Mouse (Mus musculus) olfactory bulb, adult 2 months (tissue): ENCODE data around the gene Serpina1a.
"Not testable (repeated sequence)": the region's sequence is repeated elsewhere in the genome, so short reads cannot be mapped to it uniquely, and the experiment has no call there.

Experiments used
- CTCF ChIP-seq: fragments of 200-500 bp; IDR thresholded peaks from 2 replicates; pipeline ENCODE4 v1.5.1; 2012; ENCODE audit warnings: low read depth, mild to moderate bottlenecking, low read length, moderate library complexity; ENCODE audit not compliant: insufficient read depth
- POLR2A ChIP-seq: fragments of 200-500 bp; IDR thresholded peaks from 2 replicates; pipeline ENCODE4 v1.6.1; 2012; ENCODE audit warnings: mild to moderate bottlenecking, low read depth, low read length, moderate library complexity; ENCODE audit not compliant: insufficient read depth

- TF ChIP-seq POLR2A, CTCF: not testable (repeated sequence)
Observed at GRCm38 (mm10) chr12:103853032-103853431, 10.3 kb downstream of the Serpina1a start.
